Mouse (Mus musculus): ENCODE measurements at regions not wholly inside any gene's neighbourhood (a gene's known extent, or its start where the extent isn't known, plus 50 kb on each side); places are given as distances from the start of the nearest gene placed in this dataset.

GRCm38 (mm10) chr4:87570950-87571349 is 340.7 kb upstream of the Slc24a2 start:
- in situ Hi-C loops (cut with MboI, MseI) = no loop called here

DNA sequence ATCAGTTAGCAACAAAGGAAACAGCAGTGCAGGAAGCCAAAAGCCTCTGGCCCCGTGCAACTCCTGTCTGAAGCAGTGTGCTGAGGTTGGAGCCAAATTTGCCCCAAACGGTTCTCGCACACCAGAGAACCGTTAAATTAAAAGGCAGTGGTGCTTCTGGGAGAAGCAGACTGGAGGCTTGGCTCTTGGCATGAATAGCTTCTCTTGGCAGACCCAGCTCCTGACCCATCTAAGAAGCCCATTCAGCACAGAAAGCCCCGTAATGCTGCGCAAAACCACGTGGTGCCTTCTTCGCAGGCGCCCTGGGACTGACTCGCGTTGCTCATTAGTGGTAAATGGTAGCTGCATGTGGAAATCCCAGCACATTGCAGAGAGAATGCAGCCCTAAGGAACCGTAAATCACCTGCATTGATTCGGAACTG is 340.2 kb upstream of the Slc24a2 start:
- in situ Hi-C loops (cut with MboI, MseI) = no loop called here

DNA sequence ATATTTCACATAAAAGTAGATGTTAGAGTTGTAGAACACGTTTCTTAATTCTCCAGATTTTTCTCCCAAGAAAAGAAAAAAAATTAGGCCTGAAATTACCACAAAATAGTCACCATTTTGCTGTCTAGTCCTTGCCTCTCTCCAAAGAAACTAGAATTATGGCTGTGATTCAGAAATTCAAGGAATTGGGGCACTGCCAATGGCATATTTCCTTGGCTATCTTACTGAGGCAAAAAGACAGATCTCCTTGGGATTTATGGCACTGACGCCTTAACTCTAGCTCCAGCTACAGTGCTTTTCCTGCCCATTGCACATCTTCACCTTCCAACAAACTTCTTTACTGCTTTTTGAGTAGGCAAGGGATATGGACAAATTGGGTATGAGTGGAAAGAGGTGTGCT is 336.3 kb upstream of the Slc24a2 start:
- in situ Hi-C loops (cut with MboI, MseI) = no loop called here

- in situ Hi-C loops (cut with MboI, MseI) = no loop called here
Measured at GRCm38 (mm10) chr4:87554912-87555311, 324.6 kb upstream of the Slc24a2 start.

Data from T-helper 17 cell (primary cell).